Mouse (Mus musculus) limb, embryonic 11.5 days (tissue): Measurements from ENCODE around the gene Tpst1. TPM values are rescaled to one million over a fixed set of nuclear protein-coding genes. Genes with fewer than 3 reads are reported as not detected.
"Not testable (repeated sequence)": the region's sequence is repeated elsewhere in the genome, so short reads cannot be mapped to it uniquely, and the experiment has no call there.

ENCODE experiments used
- ATAC-seq: fragments of 200-750 bp; cut with Nextera tagmentation; 2 replicates; pipeline ENCODE4 v1.8.0; 2017; ENCODE audit warnings: low read depth; ENCODE audit not compliant: insufficient number of reproducible peaks, low FRiP score, low TSS enrichment
- DNase-seq: peaks from one replicate; pipeline ENCODE4 v3.0.0-alpha.2; 2015; ENCODE audit warnings: low spot score
- H3K27ac ChIP-seq: fragments of 300-500 bp; sonication (generic); replicated peaks from 2 replicates; pipeline ENCODE4 v1.5.1; 2014; ENCODE audit warnings: low read depth, mild to moderate bottlenecking, low read length
- H3K27me3 ChIP-seq: fragments of 300-500 bp; sonication (generic); 2 replicates; pipeline ENCODE4 v1.6.1; 2014; ENCODE audit warnings: mild to moderate bottlenecking, low read length, mixed read lengths; ENCODE audit not compliant: control insufficient read depth, insufficient read depth
- H3K36me3 ChIP-seq: fragments of 300-500 bp; sonication (generic); 2 replicates; pipeline ENCODE4 v1.6.1; 2014; ENCODE audit warnings: mild to moderate bottlenecking, low read length, moderate library complexity, mixed read lengths; ENCODE audit not compliant: control insufficient read depth, insufficient read depth
- H3K4me1 ChIP-seq: fragments of 300-500 bp; sonication (generic); 2 replicates; pipeline ENCODE4 v1.6.1; 2014; ENCODE audit warnings: low read length, mixed read lengths; ENCODE audit not compliant: control insufficient read depth, insufficient read depth
- H3K4me2 ChIP-seq: fragments of 300-500 bp; sonication (generic); 2 replicates; pipeline ENCODE4 v1.6.1; 2014; ENCODE audit warnings: low read depth, mild to moderate bottlenecking, moderate library complexity; ENCODE audit not compliant: severe bottlenecking
- H3K4me3 ChIP-seq: fragments of 300-500 bp; sonication (generic); 2 replicates; pipeline ENCODE4 v1.5.1; 2014; ENCODE audit warnings: low read depth, low read length
- H3K9ac ChIP-seq: fragments of 300-500 bp; sonication (generic); 2 replicates; pipeline ENCODE4 v1.6.1; 2014; ENCODE audit warnings: mild to moderate bottlenecking, low read length
- H3K9me3 ChIP-seq: fragments of 300-500 bp; sonication (generic); 2 replicates; pipeline ENCODE4 v1.6.1; 2016; ENCODE audit warnings: low read length; ENCODE audit not compliant: control insufficient read depth
- WGBS: fragments of 180-500 bp; shearing (Covaris S2); extraction: QIAGEN DNeasy Blood & Tissue Kit; methylation state at CpG from one replicate; pipeline ENCODE4 v1.1.7; 2014; 5-methylcytosine and 5-hydroxymethylcytosine counted together
- polyA plus RNA-seq: library from polyadenylated mRNA; unstranded; fragments of >200 nt; fragmentation: Nextera tagmentation; extraction: Ambion mirVana; gene quantifications from 2 replicates; pipeline ENCODE4 v1.2.1, GENCODE M21; 2014

Tpst1 gene
- polyA plus RNA-seq, 1 experiment from 2014 or later: 73.0 TPM

DNA sequence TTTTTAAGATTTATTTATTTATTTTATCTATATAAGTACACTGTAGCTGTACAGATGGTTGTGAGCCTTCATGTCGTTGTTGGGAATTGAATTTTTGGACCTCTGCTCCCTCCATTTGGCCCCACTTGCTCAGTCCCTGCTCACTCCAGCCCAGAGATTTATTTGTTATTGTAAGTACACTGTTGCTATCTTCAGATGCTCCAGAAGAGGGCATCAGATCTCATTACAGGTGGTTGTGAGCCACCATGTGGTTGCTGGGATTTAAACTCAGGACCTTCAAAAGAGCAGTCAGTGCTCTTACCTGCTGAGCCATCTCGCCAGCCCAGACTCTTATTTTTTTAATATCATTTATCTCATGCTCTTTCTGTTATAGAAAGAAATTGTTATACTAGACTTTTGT is 36.8 kb upstream of the Tpst1 start:
- H3K9me3 ChIP-seq: not testable (repeated sequence)
- WGBS: 74% methylated on average over 2 of the region's 2 CpGs

DNA sequence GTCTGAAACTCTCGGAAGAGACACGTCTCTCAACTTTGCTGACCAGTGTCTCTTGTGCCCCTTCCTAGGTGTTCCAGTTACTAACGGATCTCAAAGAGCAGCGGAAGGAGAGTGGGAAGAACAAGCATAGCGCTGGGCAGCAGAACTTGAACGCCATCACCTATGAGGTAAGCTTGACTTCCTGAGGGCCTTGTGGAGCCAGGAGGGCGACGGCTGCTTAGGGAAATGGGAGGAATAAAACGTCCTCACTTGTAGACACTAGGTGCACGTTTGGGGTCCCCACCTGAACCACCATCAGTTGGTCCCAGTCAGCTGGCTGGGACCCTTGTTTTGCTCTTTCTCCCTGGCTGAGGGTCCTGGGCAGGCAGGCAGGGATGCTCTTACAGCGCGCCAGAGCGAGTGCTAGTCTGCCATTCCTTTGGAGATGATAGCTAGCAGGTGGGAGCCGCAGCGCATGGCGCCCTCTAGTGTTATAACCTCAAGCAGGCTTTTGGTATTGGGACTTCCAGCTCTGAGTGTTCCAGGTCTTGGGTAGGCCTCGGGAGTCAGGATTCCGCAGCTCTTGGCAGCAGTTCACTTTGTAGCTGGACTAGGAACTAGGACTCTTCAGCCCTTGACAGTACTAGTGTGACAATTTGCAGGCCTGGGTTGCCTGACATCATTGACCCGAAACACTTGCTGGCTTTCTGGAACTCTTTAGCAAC is 35.2 kb upstream of the Tpst1 start:
- no peaks in the 10 kb centered on the region for H3K4me1 ChIP-seq
- H3K4me2 ChIP-seq: no peak overlapping the region
- H3K27me3 ChIP-seq: no peaks in the 10 kb centered on the region
- no peaks in the 10 kb centered on the region for H3K9me3 ChIP-seq
- WGBS: 67% methylated on average over 19 of the region's 19 CpGs
- ATAC-seq (no peak), DNase-seq (peak; percentile 78)
- no peak overlapping the region for H3K9ac ChIP-seq
- H3K27ac ChIP-seq: no peak overlapping the region
- peaks cover 8% of the 10 kb centered on the region; the same call in 1 of the 2 replicates for H3K36me3 ChIP-seq
- no peak overlapping the region for H3K4me3 ChIP-seq

More for the DNA sequence above, 36.8 kb upstream of the Tpst1 start:
- H3K27me3 ChIP-seq, H3K9ac ChIP-seq, H3K4me1 ChIP-seq, ATAC-seq, H3K4me3 ChIP-seq, H3K27ac ChIP-seq, DNase-seq, H3K4me2 ChIP-seq, H3K36me3 ChIP-seq: not testable (repeated sequence)

DNA sequence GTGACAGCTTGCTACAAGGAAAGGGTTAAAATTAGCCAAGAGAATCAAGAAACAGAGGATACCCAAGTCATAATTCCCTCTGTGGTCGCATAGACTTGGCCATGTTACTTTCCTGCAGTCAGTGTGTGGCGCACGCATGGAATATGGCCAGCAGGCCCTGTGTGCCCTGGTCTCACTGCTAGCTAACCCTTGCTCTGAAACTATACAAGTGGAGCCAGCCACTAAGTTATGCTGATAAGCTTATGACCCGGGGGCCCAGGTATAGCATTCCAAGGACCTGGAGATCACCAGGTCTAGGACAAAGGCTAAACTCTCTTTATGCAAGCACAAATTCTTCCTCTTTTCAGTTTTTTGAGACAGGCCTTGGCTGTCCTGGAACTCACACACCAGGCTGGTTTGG is 32.3 kb upstream of the Tpst1 start:
- H3K9me3 ChIP-seq: no peaks in the 10 kb centered on the region
- WGBS: 92% methylated on average over 4 of the region's 4 CpGs
- no peak overlapping the region for H3K4me2 ChIP-seq
- ATAC-seq (no peak), DNase-seq (no peak)
- H3K9ac ChIP-seq: no peak overlapping the region
- no peak overlapping the region for H3K4me3 ChIP-seq
- no peaks in the 10 kb centered on the region for H3K27me3 ChIP-seq
- no peaks in the 10 kb centered on the region for H3K4me1 ChIP-seq
- H3K36me3 ChIP-seq: peaks cover 12% of the 10 kb centered on the region; the same call in 1 of the 2 replicates
- H3K27ac ChIP-seq: no peak overlapping the region

DNA sequence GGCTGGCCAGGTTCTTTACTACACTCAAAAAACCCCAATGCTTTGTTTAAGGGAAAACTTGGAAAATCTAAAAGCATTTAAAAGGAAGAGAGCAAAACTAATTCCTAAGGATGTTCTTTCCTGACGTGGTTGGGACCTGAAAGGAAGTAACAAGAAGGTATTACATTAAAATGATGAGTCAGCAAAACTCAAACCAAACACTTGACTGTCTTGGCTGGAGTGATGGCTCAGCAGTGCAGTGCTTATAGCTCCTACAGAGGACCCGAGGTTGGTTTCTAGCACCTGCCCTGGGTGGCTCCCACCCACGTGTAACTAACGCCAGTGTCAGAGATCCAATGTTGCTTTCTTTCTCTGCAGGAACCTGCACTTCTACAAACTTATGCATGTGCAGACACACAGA is 31.9 kb upstream of the Tpst1 start:
- Histone ChIP-seq H3K4me3 (no peak overlapping the region), H3K36me3 (peaks cover 12% of the 10 kb centered on the region; the same call in 1 of the 2 replicates), H3K27ac (no peak overlapping the region), H3K4me2 (no peak overlapping the region), H3K4me1 (no peaks in the 10 kb centered on the region), H3K9ac (no peak overlapping the region), H3K9me3 (no peaks in the 10 kb centered on the region), H3K27me3 (no peaks in the 10 kb centered on the region)
- DNase-seq (no peak), ATAC-seq (no peak)
- WGBS: 92% methylated on average over 4 of the region's 4 CpGs

DNA sequence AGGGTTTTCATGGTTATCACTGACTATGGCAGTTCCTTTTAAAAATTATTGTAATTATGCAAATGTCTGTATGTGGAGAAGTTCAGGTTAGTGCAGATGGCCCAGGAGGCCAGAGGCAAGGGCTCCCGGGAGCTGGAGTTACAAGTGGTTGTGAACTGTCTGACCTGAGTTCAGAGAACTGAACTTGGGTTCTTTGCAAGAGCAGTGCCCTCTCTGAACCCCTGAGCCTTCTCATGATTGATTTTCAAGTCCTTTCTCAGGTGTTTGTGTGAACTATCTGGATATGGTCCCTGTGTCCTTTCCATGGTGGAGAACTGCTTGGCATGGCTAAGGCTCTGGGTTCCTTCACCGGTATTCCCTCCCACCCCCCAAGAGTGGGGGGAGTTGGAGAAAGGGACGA is 29.4 kb upstream of the Tpst1 start:
- H3K4me2 ChIP-seq: no peak overlapping the region
- ATAC-seq: no peak
- no peak overlapping the region for H3K27ac ChIP-seq
- no peaks in the 10 kb centered on the region for H3K4me1 ChIP-seq
- WGBS: 95% methylated on average over 3 of the region's 3 CpGs
- H3K4me3 ChIP-seq: no peak overlapping the region
- H3K9ac ChIP-seq: no peak overlapping the region
- no peaks in the 10 kb centered on the region for H3K27me3 ChIP-seq
- no peak for DNase-seq
- H3K9me3 ChIP-seq: no peaks in the 10 kb centered on the region
- H3K36me3 ChIP-seq: peaks cover 20% of the 10 kb centered on the region

DNA sequence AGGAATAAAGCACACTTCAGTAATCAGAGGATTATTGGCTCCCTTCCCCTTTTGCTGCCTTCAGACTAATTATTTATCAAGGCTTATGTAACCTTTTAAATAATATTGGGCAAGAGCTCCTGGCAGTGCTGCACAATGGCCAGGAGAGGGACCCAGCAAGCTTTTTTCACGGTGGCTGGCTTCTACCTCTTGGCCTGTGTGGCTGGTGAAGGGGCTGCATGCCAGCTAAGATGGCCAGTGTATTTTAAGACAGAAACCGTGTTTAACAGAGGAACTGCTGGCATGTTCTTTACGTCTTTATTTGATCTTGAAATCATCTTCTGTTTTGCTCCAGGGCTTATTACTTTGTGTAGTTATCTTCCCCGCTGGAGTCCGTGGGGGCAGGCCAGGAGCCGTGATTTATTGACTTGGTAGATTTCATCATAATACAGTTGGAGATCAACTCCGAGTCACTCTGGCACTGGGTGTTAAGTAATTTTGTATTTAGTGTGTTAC is 28.9 kb upstream of the Tpst1 start:
- no peak for DNase-seq
- Histone ChIP-seq H3K4me3 (no peak overlapping the region), H3K4me2 (no peak overlapping the region), H3K9me3 (no peaks in the 10 kb centered on the region), H3K27me3 (no peaks in the 10 kb centered on the region), H3K9ac (no peak overlapping the region), H3K4me1 (no peaks in the 10 kb centered on the region), H3K36me3 (peaks cover 20% of the 10 kb centered on the region), H3K27ac (no peak overlapping the region)
- 80% methylated on average over 7 of the region's 7 CpGs for WGBS
- no peak for ATAC-seq

DNA sequence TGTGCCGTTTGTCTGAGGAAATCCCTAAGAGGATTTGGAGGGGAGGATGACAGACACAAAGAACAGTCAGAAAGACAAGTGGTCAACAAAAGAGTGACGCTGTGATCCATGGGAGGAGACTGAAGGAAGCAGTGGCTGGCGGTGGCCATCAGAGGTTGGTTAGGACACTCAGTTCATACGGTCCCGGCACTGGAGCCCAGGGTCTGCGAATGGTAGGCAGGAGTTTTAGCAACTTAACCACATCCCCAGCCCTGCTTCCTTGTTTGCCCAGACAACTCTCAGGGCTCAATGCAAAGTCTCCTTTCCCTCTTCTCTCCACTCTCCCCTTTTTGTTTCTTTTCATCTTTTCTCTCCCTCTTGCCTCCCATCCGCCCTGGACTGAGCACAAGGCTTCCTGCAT is 27.0 kb upstream of the Tpst1 start:
- H3K36me3 ChIP-seq: peaks cover 19% of the 10 kb centered on the region
- H3K4me1 ChIP-seq: no peaks in the 10 kb centered on the region
- no peaks in the 10 kb centered on the region for H3K27me3 ChIP-seq
- DNase-seq (no peak), ATAC-seq (no peak)
- no peak overlapping the region for H3K4me2 ChIP-seq
- H3K4me3 ChIP-seq: no peak overlapping the region
- no peak overlapping the region for H3K27ac ChIP-seq
- no peaks in the 10 kb centered on the region for H3K9me3 ChIP-seq
- WGBS: 91% methylated on average over 7 of the region's 7 CpGs
- no peak overlapping the region for H3K9ac ChIP-seq

DNA sequence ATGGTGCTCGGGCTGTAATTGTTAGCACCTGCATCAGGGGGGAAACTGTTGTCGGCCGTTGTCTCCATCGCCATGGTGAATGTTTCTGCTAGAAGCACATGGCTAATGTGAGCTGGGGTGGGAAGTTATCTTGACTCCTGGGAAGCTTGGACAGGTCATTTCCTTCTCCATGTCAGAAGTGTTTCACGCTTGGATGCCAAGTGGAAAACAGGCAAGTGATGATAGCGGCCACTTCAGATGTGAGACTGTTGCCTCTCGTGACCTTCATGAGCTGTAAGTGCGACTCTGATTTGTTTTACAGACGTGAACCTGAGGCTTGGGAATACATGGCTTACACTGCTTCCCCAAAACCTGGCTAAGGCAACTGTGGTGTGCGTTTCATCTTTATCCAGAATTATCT is 26.5 kb upstream of the Tpst1 start:
- no peak overlapping the region for H3K9ac ChIP-seq
- H3K9me3 ChIP-seq: no peaks in the 10 kb centered on the region
- no peak overlapping the region for H3K4me3 ChIP-seq
- H3K36me3 ChIP-seq: peaks cover 19% of the 10 kb centered on the region
- WGBS: 82% methylated on average over 10 of the region's 10 CpGs
- ATAC-seq: no peak
- DNase-seq: no peak
- no peak overlapping the region for H3K4me2 ChIP-seq
- H3K27me3 ChIP-seq: no peaks in the 10 kb centered on the region
- no peak overlapping the region for H3K27ac ChIP-seq
- H3K4me1 ChIP-seq: no peaks in the 10 kb centered on the region

DNA sequence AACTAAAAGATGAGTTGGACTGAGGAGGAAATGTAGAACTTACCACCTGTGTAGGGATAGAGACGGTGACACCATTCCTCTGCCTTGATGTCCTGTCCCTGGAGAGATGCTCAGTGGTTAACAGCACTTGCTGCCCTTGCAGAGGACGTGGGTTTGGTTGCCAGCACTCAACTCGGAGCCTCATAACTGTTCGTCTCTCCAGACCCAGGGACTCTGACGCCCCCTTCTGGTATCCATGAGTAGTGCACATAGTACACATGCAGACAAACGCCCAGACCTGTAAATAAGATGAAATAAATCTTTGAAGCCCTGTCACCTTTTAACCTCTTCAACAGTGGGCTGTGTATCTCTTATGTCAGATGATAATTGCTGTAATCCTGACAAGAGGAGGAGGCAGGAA is 26.1 kb upstream of the Tpst1 start:
- ATAC-seq (no peak), DNase-seq (no peak)
- Histone ChIP-seq H3K4me3 (no peak overlapping the region), H3K9ac (no peak overlapping the region), H3K4me1 (no peaks in the 10 kb centered on the region), H3K27ac (no peak overlapping the region), H3K4me2 (no peak overlapping the region), H3K27me3 (no peaks in the 10 kb centered on the region), H3K36me3 (peaks cover 19% of the 10 kb centered on the region), H3K9me3 (no peaks in the 10 kb centered on the region)
- 80% methylated on average over 6 of the region's 6 CpGs for WGBS
